Mouse (Mus musculus): ENCODE data around the gene Pogz.

DNA sequence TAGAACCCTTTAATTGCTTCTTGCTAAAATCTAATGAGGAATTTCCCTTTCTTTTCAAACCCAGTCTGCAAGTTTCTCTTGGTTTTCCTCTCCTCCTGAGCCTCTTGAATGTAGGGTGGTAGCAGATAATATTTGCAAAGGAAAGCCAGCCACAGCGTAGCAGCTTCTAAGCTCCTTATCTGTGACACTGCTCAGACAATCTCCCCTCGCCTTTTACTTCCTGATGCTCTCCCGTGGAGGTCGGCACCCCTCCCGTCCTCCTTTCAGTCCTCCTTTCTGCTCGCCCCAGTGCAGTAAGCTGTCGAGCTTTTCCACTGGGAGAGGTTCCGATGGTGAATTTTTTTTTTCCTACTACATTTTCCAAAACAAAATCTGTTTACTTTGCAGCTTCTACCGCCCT is 5.3 kb upstream of the Pogz start:
- no peak for TF ChIP-seq POLR2A (IDR thresholded peaks at IDR 0.05; ENCODE audit: low read depth, low read length)
- TF ChIP-seq CTCF (IDR thresholded peaks at IDR 0.05; ENCODE audit: extremely low read depth, insufficient read length, insufficient replicate concordance, low read depth, low read length) = no peak
